Mouse (Mus musculus): ENCODE data around the gene Ptprm. TPM values are rescaled to one million over a fixed set of nuclear protein-coding genes. Genes with fewer than 3 reads are reported as not detected.

Gene Ptprm
- total RNA-seq, 2 experiments from 2014 or later, result 31.2 to 33.6 TPM

DNA sequence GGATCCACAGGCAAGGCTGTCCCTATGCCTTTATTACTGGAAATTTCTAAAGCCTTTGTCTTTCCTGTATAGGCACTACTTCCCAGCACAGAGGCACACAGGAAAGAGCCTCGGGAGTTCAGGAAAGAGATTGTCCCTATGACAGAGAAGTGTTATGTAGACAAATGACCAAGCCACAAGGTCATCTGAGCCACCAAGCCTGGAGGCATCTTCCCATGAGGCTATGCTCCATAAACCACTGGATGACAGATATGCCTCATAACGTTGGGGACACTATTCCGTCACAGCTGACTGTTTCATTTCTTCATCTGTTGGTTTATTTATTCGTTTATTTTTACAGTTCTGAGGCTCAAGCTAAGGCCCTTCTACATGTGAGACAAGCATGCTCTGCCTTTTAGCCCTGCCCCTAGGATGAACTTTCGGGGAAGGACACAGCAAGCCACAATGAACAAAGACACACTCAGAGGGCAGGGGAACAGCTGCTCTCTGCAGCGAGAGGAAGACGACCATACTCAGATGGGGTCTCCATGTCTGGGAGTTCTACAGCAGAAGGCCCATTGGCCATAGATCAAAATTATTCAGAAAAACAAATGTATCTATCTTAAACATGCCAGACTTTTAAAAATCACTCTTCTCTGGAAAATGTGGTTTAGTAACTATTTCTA is 235.4 kb downstream of the Ptprm start:
- no peak for DNase-seq
- intact Hi-C loops (cut with DNase I; ENCODE audit: low total_unique reads), result no loop called here

DNA sequence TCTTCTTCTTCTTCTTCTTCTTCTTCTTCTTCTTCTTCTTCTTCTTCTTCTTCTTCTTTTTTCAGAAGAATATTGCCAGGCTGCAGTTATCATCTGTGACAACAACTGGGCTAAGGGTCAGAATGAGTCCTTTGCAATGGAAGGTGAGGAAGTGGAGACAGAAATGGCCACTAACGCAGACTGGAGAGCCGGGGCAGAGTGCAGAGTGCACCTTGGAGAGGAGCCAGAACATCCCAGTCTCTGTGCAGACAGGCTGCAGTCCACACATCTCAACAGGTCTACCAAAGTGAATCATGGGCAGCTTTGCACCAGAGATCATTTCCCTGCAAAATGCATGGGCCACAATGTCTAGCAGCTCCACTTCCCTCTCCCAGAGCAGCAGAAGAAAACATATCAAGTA is 239.4 kb downstream of the Ptprm start:
- DNase-seq, result no peak
- intact Hi-C loops (cut with DNase I; ENCODE audit: low total_unique reads), result no loop called here

DNA sequence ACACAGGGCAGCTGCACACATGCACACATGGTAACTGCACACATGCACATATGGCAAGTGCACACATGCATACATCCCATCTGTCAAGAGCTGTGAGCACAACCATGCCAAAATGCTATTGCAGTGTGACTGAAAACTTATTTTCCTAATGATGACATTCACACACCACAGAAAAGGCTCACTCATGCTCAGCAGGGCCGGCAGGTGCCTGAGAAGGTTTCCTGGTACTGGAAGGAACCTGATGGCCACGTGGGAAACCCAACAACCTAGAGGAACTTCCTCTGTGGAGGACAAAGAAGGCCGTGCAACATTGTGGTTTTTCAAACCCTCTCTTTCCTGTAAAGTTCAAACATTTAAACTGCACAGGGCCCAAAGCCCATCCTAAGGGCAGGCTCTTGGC is 241.6 kb downstream of the Ptprm start:
- DNase-seq, result no peak
- intact Hi-C loops (cut with DNase I; ENCODE audit: low total_unique reads), result no loop called here

DNA sequence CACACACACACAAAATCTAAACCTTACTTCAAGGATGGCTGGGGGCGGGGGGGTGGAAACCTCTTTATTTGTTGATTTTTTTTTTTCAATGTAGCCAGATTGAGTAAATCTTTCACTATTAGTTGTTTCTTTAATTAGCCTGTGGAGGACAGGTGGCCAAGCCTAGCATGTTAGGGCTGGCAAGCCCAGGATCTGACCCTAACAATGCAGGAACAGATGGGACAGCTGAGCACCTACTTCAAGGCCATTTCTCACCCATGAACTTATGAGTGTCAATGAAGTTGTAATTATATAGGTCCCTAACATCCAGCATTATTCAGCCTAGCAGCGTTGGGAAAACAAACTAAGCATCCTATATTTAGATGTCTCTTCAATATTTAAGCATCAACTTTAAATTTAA is 248.1 kb downstream of the Ptprm start:
- DNase-seq, result no peak
- intact Hi-C loops (cut with DNase I; ENCODE audit: low total_unique reads), result no loop called here

DNA sequence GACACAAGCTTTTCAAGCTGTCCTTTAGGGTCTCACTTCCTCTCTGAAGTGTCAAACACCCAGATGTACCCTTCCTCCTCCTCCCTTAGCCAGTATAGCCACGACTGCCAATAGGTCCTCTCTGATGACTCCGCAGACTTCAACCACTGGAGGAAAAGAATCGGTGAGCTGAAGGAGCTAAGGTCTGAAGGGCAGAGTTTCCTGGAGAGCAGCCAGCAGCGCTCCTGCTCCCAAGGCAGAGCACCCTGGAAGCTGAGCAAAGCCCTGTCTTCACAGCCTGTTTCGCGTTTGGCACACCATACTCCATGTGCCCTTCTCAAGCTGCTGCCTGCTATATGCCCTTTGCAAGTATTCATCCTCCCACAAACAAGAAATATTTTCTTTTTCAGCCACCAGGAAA is 252.2 kb downstream of the Ptprm start:
- intact Hi-C loops (cut with DNase I; ENCODE audit: low total_unique reads), result no loop called here
- no peak for DNase-seq

GRCm38 (mm10) chr17:67090997-67091396 is 263.3 kb downstream of the Ptprm start:
- intact Hi-C loops (cut with DNase I; ENCODE audit: low total_unique reads), result no loop called here
- DNase-seq, result no peak

DNA sequence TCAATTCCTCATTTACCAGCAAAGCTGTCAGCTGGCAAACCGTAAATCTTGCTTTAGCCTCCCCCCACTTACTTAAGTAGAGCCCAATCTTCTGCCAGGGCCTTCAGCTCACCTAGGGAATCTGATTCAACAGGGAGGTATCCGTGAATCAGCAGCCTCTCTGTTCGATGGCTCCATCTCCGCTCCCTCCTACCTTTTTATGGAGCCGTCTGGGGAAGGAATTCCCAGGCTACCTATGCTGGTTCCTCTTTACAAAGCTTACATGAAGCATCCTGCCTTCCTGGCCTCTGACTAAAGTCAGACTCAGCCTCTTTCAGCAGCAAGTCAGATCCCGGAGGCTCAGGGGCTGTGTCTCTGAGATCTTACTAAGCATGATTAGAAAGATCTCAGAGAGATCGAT is 264.1 kb downstream of the Ptprm start:
- DNase-seq, result no peak
- intact Hi-C loops (cut with DNase I; ENCODE audit: low total_unique reads), result no loop called here

GRCm38 (mm10) chr17:67089611-67090010 is 264.6 kb downstream of the Ptprm start:
- DNase-seq, result no peak
- intact Hi-C loops (cut with DNase I; ENCODE audit: low total_unique reads), result no loop called here

- intact Hi-C loops (cut with DNase I; ENCODE audit: low total_unique reads), result no loop called here
These were observed 266.7 kb downstream of the Ptprm start for GRCm38 (mm10) chr17:67087585-67087984.

DNA sequence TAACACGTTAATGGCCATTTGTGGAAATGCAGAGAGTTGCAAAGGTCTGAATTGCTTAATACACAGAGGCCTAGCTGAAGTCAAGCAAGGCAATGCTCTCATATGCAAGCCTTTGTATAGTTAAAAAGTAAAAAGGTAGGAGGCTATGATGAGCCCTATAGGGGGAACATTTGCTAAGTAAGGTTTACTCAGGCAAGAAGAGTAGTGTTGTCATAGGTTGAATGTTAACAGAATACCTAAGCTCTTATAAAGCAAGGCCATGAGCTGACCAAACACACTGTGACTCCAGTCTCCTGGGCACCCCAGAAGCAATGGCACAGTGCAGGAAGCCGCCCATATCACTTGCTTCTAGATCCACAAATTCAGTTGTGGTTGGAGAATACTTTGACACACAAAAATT is 267.4 kb downstream of the Ptprm start:
- DNase-seq, result no peak
- intact Hi-C loops (cut with DNase I; ENCODE audit: low total_unique reads), result no loop called here

More at GRCm38 (mm10) chr17:67087585-67087984, 266.7 kb downstream of the Ptprm start:
- no peak for DNase-seq

- intact Hi-C loops (cut with DNase I; ENCODE audit: low total_unique reads), result no loop called here
These were observed 269.8 kb downstream of the Ptprm start for GRCm38 (mm10) chr17:67084501-67084900.

DNA sequence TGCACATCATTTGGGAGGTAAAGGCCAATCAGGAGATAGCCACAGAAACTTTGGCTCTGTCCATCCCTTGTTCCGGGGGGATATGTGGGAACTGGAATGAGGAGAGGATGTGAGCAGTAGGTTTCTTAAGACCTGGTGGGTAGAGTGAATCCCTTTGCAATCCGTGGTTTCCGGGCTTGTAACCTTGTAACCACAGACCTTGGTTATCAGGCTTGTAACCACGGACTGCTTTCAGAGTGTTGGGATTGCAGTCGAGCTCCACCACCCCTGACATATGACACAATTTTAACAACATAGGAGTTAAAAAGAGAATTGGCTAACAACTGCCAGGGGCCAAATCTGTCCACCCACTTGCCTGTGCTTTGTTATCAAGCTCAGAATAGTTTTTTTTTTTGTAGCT is 270.2 kb downstream of the Ptprm start:
- intact Hi-C loops (cut with DNase I; ENCODE audit: low total_unique reads), result no loop called here
- no peak for DNase-seq

More at GRCm38 (mm10) chr17:67084501-67084900, 269.8 kb downstream of the Ptprm start:
- DNase-seq, result no peak

- no peak for DNase-seq
- intact Hi-C loops (cut with DNase I; ENCODE audit: low total_unique reads), result no loop called here
These were observed 274.7 kb downstream of the Ptprm start for GRCm38 (mm10) chr17:67079570-67079969.

DNA sequence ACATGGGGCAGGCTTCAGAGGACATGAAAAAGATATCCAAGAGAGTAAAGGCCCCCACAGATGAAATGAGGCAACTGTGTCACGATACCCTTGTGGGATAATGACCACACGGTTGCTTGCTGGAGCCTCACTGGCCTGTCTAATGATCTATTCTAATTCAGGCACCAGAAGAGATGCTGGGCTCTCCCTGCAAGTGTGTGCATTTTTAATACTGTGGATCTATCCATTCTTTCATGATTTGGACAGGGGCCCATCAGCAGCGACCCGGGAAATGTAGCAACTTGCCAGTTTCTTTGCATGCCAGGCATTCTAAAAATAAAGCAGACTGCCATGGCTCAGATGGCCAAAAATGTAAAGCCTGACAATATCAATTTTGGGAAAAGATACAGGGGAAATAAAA is 280.7 kb downstream of the Ptprm start:
- no peak for DNase-seq
- intact Hi-C loops (cut with DNase I; ENCODE audit: low total_unique reads), result no loop called here

DNA sequence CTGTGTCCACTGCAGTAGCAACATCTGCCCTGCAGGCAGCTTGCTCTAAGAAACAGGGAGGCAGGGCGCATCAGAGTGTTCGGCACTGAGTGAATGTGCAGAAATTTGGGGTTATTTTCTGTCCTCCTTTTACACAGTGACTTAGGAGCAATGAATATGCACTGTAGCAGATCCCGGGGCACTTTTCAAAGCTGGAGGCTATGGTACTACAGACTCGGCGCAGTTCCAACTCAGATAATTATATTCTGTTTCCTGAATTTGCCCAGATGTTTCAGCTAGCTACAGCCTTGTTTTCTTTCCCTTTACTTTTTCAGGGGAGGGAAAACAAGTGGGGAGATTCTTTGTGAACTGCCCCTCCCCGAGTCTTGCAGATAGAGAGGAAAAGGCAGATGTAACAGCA is 281.1 kb downstream of the Ptprm start:
- DNase-seq, result no peak
- intact Hi-C loops (cut with DNase I; ENCODE audit: low total_unique reads), result no loop called here

DNA sequence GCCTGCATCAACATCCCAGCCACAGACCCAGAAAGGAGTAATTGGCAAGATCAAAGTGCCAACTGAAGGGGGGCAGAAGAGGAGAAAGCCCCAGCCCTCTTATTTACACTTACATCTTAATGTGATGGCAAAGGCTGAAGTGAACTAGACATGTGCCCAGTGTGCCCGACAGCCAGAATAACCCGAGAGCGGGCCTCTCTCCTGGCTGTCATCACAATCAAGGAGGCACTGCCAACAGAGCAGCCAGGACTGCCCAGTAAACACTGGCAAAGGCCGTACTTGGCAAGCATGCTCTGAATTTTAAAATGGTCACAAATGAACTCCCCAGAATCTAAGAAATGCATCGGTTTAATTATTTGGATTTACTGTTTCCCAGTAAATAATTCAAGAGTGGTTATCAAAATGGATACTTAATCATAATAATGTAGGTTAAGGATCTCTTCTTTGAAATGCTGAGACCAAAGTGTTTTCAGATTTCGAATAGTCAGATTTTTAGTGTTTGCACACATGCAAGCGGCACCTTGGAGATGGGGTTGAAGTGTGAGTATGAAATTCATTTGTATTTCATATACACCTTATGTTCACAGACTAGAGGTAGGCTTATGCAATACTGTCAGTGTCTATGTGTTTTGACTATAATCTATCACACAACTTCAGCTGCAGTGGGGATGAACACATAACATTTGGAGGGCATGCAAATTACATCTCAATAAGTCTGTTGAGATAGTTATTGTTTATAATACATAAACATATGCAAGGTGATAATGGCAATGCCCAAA is 282.8 kb downstream of the Ptprm start:
- intact Hi-C loops (cut with DNase I; ENCODE audit: low total_unique reads), result no loop called here
- peak; percentile 45 for DNase-seq

DNA sequence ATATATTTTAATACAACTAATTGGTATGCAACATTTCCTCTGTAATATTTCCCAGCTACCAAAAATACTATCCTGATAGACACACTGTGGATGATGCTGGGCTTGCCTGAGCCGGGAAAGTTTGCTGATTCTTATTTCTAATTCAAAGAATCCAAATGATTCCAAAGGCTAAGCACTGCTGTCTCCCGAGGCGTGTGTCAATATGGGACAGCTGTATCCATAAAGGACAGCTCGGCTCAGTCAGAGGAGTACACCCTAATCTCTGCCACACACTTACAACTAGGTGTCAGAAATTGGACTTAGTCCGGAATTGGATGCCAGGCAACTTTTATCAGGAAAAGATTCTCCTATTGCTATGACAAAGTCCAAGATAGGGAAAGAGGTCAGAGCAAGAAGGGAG is 290.6 kb downstream of the Ptprm start:
- intact Hi-C loops (cut with DNase I; ENCODE audit: low total_unique reads), result no loop called here
- no peak for DNase-seq

DNA sequence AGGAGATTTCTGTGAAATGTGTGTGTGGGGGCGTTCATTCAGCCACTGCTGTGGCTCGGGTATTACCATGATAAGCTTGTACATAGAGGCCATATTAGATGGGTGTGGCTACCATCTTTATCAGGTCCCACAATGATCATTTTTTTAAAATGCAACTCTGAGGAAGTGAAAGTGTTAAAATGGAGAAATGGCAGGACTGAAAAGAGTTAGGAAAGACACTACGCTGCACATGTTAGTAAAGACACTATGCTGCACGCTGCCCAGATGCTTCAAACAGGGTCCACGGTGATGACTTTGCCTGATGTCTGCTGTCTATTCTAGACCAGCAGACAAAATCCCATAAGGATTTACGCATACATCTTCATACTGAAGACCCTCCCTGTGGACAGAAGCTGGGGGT is 298.6 kb downstream of the Ptprm start:
- DNase-seq, result no peak
- intact Hi-C loops (cut with DNase I; ENCODE audit: low total_unique reads), result no loop called here

- DNase-seq, result no peak
- intact Hi-C loops (cut with DNase I; ENCODE audit: low total_unique reads), result no loop called here
These were observed 300.1 kb downstream of the Ptprm start for GRCm38 (mm10) chr17:67054202-67054601.

DNA sequence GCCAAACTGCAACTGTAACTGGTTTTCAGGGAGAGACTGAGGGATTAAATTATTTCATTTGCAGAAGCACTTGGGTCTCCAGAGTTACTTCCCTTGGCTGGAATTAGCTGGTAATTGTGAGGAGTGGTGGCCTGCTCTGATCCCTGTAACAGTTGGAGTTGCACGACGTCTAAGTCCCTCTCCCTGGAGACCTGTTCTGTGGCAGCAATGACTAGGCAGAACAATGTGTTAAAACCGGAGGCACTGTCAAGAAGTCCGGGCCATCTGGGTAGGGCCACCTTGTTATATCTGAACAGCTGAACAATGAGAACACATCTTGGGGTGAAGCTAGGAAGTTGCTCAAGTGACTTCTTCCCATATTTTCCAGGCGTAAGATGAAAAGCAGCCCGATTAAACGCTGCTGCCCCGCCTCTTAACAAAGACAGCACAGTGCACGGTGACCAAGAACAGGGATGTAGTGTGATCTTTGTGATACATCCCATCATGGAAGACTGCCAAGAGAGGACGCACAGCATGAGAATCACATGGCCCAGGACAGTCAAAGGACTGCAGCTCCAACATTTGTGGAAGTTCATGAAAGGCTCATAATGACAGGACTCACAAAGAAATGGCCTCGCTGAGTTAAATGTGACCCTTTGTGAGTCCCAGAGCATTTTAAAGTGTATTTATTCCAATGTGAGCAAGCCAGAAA is 301.5 kb downstream of the Ptprm start:
- intact Hi-C loops (cut with DNase I; ENCODE audit: low total_unique reads), result no loop called here
- no peak for DNase-seq

GRCm38 (mm10) chr17:67047697-67048096 is 306.6 kb downstream of the Ptprm start:
- DNase-seq, result no peak
- intact Hi-C loops (cut with DNase I; ENCODE audit: low total_unique reads), result no loop called here

All from gastrocnemius, postnatal 14 days (tissue).